Mouse (Mus musculus) 3T3-L1 (cell line): ENCODE measurements around the gene Cass4.
A peak's percentile ranks its signal among the peaks of the same experiment; 100 is the strongest.

Source experiments
- DNase-seq: peaks from one replicate; pipeline ENCODE4 v3.0.0-alpha.2; 2015; ENCODE audit warnings: low read depth, low spot score

Cass4 gene

GRCm38 (mm10) chr2:172390341-172390740 lies 3.3 kb upstream of the Cass4 start:
- no peak for DNase-seq

GRCm38 (mm10) chr2:172392041-172392521 lies 1.5 kb upstream of the Cass4 start:
- no peak for DNase-seq

GRCm38 (mm10) chr2:172394052-172394392 lies 428 bp downstream of the Cass4 start:
- DNase-seq: no peak

GRCm38 (mm10) chr2:172394671-172395070 lies 1.1 kb downstream of the Cass4 start:
- no peak for DNase-seq

- no peak for DNase-seq
Measured at GRCm38 (mm10) chr2:172395961-172396360, 2.4 kb downstream of the Cass4 start.

- no peak for DNase-seq
Measured at GRCm38 (mm10) chr2:172399901-172400300, 6.3 kb downstream of the Cass4 start.

- no peak for DNase-seq
Measured at GRCm38 (mm10) chr2:172401116-172401825, 7.7 kb downstream of the Cass4 start.

GRCm38 (mm10) chr2:172404239-172404638 lies 10.6 kb downstream of the Cass4 start:
- DNase-seq: no peak

- DNase-seq: no peak
Measured at GRCm38 (mm10) chr2:172405011-172405410, 11.4 kb downstream of the Cass4 start.

GRCm38 (mm10) chr2:172406173-172406572 lies 12.6 kb downstream of the Cass4 start:
- no peak for DNase-seq

- no peak for DNase-seq
Measured at GRCm38 (mm10) chr2:172407499-172407898, 13.9 kb downstream of the Cass4 start.

- DNase-seq: no peak
Measured at GRCm38 (mm10) chr2:172410686-172411085, 17.1 kb downstream of the Cass4 start.

- peak; percentile 51 for DNase-seq
Measured at GRCm38 (mm10) chr2:172411091-172411490, 17.5 kb downstream of the Cass4 start.

- no peak for DNase-seq
Measured at GRCm38 (mm10) chr2:172412454-172412853, 18.9 kb downstream of the Cass4 start.

- peak; percentile 21 for DNase-seq
Measured at GRCm38 (mm10) chr2:172413273-172413672, 19.7 kb downstream of the Cass4 start.

GRCm38 (mm10) chr2:172413894-172414293 lies 20.3 kb downstream of the Cass4 start:
- DNase-seq: no peak

GRCm38 (mm10) chr2:172416218-172416617 lies 22.6 kb downstream of the Cass4 start:
- no peak for DNase-seq

- DNase-seq: no peak
Measured at GRCm38 (mm10) chr2:172416876-172417275, 23.3 kb downstream of the Cass4 start.

GRCm38 (mm10) chr2:172418208-172418607 lies 24.6 kb downstream of the Cass4 start:
- no peak for DNase-seq

GRCm38 (mm10) chr2:172430609-172431008 lies 37.0 kb downstream of the Cass4 start:
- peak; percentile 56 for DNase-seq

GRCm38 (mm10) chr2:172433746-172434145 lies 40.2 kb downstream of the Cass4 start:
- no peak for DNase-seq

- no peak for DNase-seq
Measured at GRCm38 (mm10) chr2:172437371-172437952, 43.9 kb downstream of the Cass4 start.
